Mouse (Mus musculus): ENCODE data around the gene Olfr484.

- no peak for TF ChIP-seq CTCF (conservative IDR thresholded peaks at IDR 0.05; ENCODE audit: low read length)
- no peak for TF ChIP-seq POU5F1 (IDR thresholded peaks at IDR 0.05; ENCODE audit: borderline replicate concordance, low read length)
Measured at GRCm38 (mm10) chr7:108097486-108097885, 29.8 kb downstream of the Olfr484 start, which contains the start of gene Olfr482.
